Mouse (Mus musculus) megakaryocyte progenitor cell, adult 5-6 weeks (primary cell): ENCODE data around the gene Fitm2. TPM values are rescaled to one million over a fixed set of nuclear protein-coding genes. Genes with fewer than 3 reads are reported as not detected.

ENCODE experiments used
- ATAC-seq: replicated peaks from 2 replicates; pipeline ENCODE4 v1.8.0; 2016; ENCODE audit warnings: mild to moderate bottlenecking, moderate TSS enrichment, inconsistent platforms; ENCODE audit not compliant: poor library complexity
- total RNA-seq, 2 experiments: library from RNA; stranded (forward) in 1 of 2; stranded (reverse) in 1 of 2; fragments of 157-497, 149-512 nt in 1 of 2; fragments of 200-1000 nt in 1 of 2; gene quantifications; 2 replicates each; pipeline versions ENCODE4 v1.2.3 to v1.2.4; 2015 to 2017

Fitm2 gene
- total RNA-seq, 2 experiments from 2014 or later = 3.2 to 5.8 TPM

GRCm38 (mm10) chr2:163428346-163429011 lies 44.0 kb downstream of the Fitm2 start:
- ATAC-seq = no peak

GRCm38 (mm10) chr2:163424597-163424996 lies 47.8 kb downstream of the Fitm2 start, which contains the start of gene Oser1:
TSS of gene Oser1 (minus strand) at chr2:163424697.
- no peak for ATAC-seq

- no peak for ATAC-seq
Observed at GRCm38 (mm10) chr2:163422895-163423660, 49.4 kb downstream of the Fitm2 start.

DNA sequence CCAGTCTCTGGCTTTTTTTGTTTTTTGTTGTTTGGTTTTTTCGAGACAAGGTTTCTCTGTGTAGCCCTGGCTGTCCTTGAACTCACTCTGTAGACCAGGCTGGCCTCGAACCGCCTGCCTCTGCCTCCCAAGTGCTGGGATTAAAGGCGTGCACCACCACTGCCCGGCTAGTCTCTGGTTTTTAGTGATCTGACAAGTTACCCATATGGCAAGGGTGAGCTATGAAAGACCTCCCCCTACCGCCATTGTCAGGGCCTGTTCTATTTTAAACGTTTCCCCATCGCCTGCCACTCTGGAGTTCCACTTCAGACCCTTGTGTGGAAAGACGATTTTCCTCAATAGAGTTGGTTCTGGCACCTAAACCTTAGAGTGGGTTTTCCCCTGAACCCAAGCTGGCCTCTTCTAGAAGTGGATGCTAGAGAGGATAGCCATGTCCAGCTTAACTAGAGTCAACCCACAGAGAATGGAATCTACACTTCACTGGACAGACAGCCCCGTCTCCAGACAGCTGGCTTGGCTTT lies 52.0 kb downstream of the Fitm2 start:
- ATAC-seq = no peak

DNA sequence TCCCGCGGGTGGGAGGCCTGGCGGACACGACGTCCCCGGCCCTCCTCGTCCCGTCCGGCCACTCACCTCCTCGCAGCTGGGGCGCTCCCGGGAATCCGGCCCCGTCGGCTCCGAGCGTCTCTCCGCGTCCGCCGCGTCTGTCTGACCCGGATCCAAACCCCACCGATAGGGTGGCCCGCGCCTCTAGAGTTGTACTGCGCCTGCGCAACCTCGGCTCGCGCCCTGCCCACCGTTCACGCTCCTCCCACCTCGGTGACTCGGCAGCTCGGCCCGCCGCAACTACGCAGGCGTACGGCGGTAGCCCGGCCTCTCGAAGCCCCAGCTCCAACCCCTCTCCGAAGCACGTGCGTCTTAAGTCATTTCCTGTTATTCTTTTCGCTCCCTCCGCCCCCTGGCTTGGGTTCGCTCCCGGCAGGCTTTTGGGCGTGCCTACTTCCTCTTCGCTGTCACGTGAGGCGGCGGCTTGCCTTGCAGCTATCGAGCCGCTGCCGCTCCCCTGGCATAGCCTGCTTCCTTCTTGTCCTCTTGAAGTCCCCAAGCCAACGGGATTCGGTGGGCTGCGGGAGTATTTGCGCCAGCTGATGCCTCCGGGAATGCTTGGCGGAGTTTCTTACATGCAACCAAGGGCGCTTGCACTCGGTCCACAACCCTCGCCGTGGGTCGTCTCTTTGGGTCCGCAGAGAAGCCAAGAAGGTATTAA lies 52.9 kb downstream of the Fitm2 start:
- peak; percentile 87 for ATAC-seq

DNA sequence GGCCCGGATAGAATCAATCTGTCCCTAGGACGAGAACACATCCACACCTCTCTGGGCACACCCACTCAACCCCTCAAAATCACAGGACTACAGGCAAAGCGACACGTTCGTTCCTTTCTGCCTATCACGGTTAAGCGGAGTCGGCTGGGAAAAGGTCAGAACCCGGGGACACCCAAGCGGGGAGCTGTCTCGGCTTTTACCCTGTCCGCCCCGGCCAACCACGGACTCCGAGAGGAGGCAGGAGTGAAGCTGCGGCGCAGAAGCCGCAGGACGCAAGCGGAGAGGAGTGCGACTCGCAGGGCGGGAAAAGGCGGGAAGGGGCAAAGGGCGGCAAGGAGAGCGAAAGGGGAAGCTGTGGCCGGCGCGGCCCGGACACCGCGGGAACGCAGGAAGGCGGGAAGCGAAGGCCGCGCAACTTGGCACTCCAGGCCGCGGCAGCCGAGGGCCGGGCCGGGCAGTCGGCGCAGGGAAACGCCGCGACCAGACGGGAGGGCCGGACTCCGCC lies 53.5 kb downstream of the Fitm2 start:
- peak; percentile 47 for ATAC-seq

GRCm38 (mm10) chr2:163417830-163418229 lies 54.6 kb downstream of the Fitm2 start:
- no peak for ATAC-seq

DNA sequence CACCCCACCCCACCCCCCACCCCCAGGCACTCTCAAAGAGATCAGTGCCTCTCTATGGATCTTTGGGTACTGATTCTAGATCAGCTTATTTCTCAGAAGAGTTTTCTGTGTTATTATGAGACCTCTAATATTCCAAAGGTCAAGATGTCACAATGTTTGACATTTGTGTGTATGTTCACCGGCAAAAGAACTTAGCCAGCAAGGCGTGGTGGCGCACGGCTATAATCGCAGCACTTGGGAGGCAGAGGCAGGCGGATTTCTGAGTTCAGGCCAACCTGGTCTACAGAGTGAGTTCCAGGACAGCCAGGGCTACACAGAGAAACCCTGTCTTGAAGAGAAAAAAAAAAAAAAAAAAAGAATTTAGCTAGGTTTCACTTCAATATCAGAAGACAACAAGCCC lies 55.4 kb downstream of the Fitm2 start:
- ATAC-seq = no peak

Other genes with a start within 250 kb of the Fitm2 start
- not detected in 2 replicates for gene Jph2, start 74.6 kb downstream of the Fitm2 start, total RNA-seq (2015)
- not detected in 2 replicates for gene Jph2, start 74.6 kb downstream of the Fitm2 start, total RNA-seq (2017)
- gene Oser1, start 47.9 kb downstream of the Fitm2 start, total RNA-seq (2015) = 87.4 and 102 TPM in 2 replicates
- 89.6 and 93.2 TPM in 2 replicates for gene Oser1, start 47.9 kb downstream of the Fitm2 start, total RNA-seq (2017)
- gene Gdap1l1, start 34.2 kb downstream of the Fitm2 start, total RNA-seq (2015) = not detected in 2 replicates
- not detected in 2 replicates for gene Gdap1l1, start 34.2 kb downstream of the Fitm2 start, total RNA-seq (2017)
- gene R3hdml, start 19.7 kb upstream of the Fitm2 start, total RNA-seq (2015) = not detected in 2 replicates
- not detected in 2 replicates for gene R3hdml, start 19.7 kb upstream of the Fitm2 start, total RNA-seq (2017)
- gene Hnf4a, start 34.2 kb upstream of the Fitm2 start, total RNA-seq (2015) = 0.07 and 1.1 TPM in 2 replicates
- gene Hnf4a, start 34.2 kb upstream of the Fitm2 start, total RNA-seq (2017) = 0.75 and 2.6 TPM in 2 replicates
- 13.7 and 20.7 TPM in 2 replicates for gene Ttpal, start 129.7 kb upstream of the Fitm2 start, total RNA-seq (2015)
- 12.4 and 12.7 TPM in 2 replicates for gene Ttpal, start 129.7 kb upstream of the Fitm2 start, total RNA-seq (2017)
- gene Serinc3, start 172.5 kb upstream of the Fitm2 start, total RNA-seq (2015) = 641 and 693 TPM in 2 replicates
- 470 and 502 TPM in 2 replicates for gene Serinc3, start 172.5 kb upstream of the Fitm2 start, total RNA-seq (2017)
- 50.8 and 54.4 TPM in 2 replicates for gene Pkig, start 185.8 kb upstream of the Fitm2 start, total RNA-seq (2015)
- 52.9 and 56.3 TPM in 2 replicates for gene Pkig, start 185.8 kb upstream of the Fitm2 start, total RNA-seq (2017)